Mouse (Mus musculus) G1E (cell line): ENCODE measurements around the gene Sox21. TPM values are rescaled to one million over a fixed set of nuclear protein-coding genes. Genes with fewer than 3 reads are reported as not detected.

ENCODE experiments used
- ATAC-seq: 2 replicates; pipeline ENCODE4 v1.8.0; 2016; ENCODE audit warnings: mild to moderate bottlenecking; ENCODE audit not compliant: insufficient number of reproducible peaks, poor library complexity, low FRiP score, severe bottlenecking; ENCODE audit errors: extremely low read depth
- DNase-seq: peaks from one replicate; pipeline ENCODE4 v3.0.0; 2012; ENCODE audit warnings: low spot score
- H3K27me3 ChIP-seq: 2 replicates; pipeline ENCODE4 v1.6.1; 2012; ENCODE audit warnings: mild to moderate bottlenecking, low read length, inconsistent platforms; ENCODE audit not compliant: insufficient read depth
- H3K36me3 ChIP-seq: replicated peaks from 2 replicates; pipeline ENCODE3; 2012; ENCODE audit warnings: mild to moderate bottlenecking, inconsistent platforms
- H3K4me1 ChIP-seq: 2 replicates; pipeline ENCODE4 v1.6.1; 2012; ENCODE audit warnings: low read depth, low read length, inconsistent platforms, mixed read lengths; ENCODE audit not compliant: insufficient read depth
- H3K4me3 ChIP-seq: 2 replicates; pipeline ENCODE4 v1.5.1; 2012; ENCODE audit warnings: low read depth, mild to moderate bottlenecking, inconsistent platforms, low read length, moderate library complexity, mixed read lengths
- H3K9me3 ChIP-seq: replicated peaks from 2 replicates; pipeline ENCODE4 v1.6.1; 2012; ENCODE audit warnings: inconsistent platforms
- CTCF ChIP-seq: IDR thresholded peaks from 2 replicates; pipeline ENCODE4 v1.5.1; 2012; ENCODE audit warnings: low read depth, low read length, inconsistent platforms, mixed read lengths
- GATA1 ChIP-seq: IDR thresholded peaks from 2 replicates; pipeline ENCODE4 v1.6.1; 2012; ENCODE audit warnings: borderline replicate concordance, low read length, inconsistent platforms, mixed read lengths
- GATA2 ChIP-seq: IDR thresholded peaks from 2 replicates; pipeline ENCODE4 v1.6.1; 2012; ENCODE audit warnings: low read depth, low read length, inconsistent platforms, borderline replicate concordance
- POLR2AphosphoS5 ChIP-seq: IDR thresholded peaks from 2 replicates; pipeline ENCODE4 v1.6.1; 2012; ENCODE audit warnings: low read depth, low read length, inconsistent platforms; ENCODE audit not compliant: insufficient replicate concordance
- TAL1 ChIP-seq: conservative IDR thresholded peaks from 2 replicates; pipeline ENCODE4 v1.6.1; 2012; ENCODE audit warnings: low read depth, low read length, inconsistent platforms, mixed read lengths
- polyA plus RNA-seq: library from polyadenylated mRNA; stranded (reverse); fragments of >175 nt; gene quantifications from 2 replicates; pipeline ENCODE4 v1.2.3, GENCODE M21; 2012
- total RNA-seq, 2 experiments: library from RNA; stranded (forward) in 1 of 2; stranded (reverse) in 1 of 2; fragments of 200-1000 nt in 1 of 2; fragments of >200 nt in 1 of 2; fragmentation: Nextera tagmentation in 1 of 2; gene quantifications; 2 replicates each; pipeline ENCODE4 v1.2.3; 2014 to 2017

Gene Sox21
- total and polyA plus RNA-seq, 3 experiments: 1.2 to 9.0 (median 4.6) TPM

DNA sequence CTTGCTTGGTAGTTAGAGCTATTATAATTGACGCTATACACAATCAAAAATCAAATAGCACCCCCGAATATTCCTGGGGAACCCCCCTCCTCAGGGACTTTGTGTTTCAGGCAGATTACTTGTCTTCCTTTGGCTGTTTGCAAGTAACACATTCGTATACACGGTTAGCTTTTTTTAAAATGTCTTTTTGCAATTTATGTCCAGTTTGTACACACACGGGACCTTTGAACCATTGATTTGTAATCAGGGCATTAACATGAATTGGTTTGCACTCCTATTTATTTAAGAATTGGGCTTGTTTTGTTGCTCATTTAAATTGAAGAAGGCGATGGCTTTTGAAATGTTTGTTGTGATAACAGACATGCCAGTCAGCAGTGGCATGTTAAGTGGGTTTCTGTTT is 956 bp upstream of the Sox21 start:
- no peak for ATAC-seq
- H3K4me1 ChIP-seq: peaks cover 11% of the 10 kb centered on the region
- H3K4me3 ChIP-seq: no peak overlapping the region
- TF ChIP-seq CTCF (no peak), GATA2 (no peak), GATA1 (no peak), TAL1 (no peak), POLR2AphosphoS5 (no peak)
- peaks cover 28% of the 10 kb centered on the region for H3K9me3 ChIP-seq
- H3K27me3 ChIP-seq: peaks cover 29% of the 10 kb centered on the region; the same call in 1 of the 2 replicates
- peaks cover 9% of the 10 kb centered on the region for H3K36me3 ChIP-seq
- DNase-seq: no peak

GRCm38 (mm10) chr14:118235973-118236885 is 601 bp downstream of the Sox21 start:
- Histone ChIP-seq H3K4me3 (peak overlapping the region; percentile 61), H3K27me3 (peaks cover 37% of the 10 kb centered on the region; the same call in 1 of the 2 replicates), H3K9me3 (peaks cover 28% of the 10 kb centered on the region), H3K36me3 (peaks cover 9% of the 10 kb centered on the region), H3K4me1 (peaks cover 19% of the 10 kb centered on the region)
- no peak for ATAC-seq
- no peak for DNase-seq
- TF ChIP-seq TAL1: no peak
- TF ChIP-seq POLR2AphosphoS5: no peak
- TF ChIP-seq GATA2: no peak
- no peak for TF ChIP-seq GATA1

- Histone ChIP-seq H3K4me3 (peak overlapping the region; percentile 61; the same call in 1 of the 2 replicates), H3K36me3 (peaks cover 9% of the 10 kb centered on the region), H3K9me3 (peaks cover 28% of the 10 kb centered on the region), H3K4me1 (peaks cover 20% of the 10 kb centered on the region), H3K27me3 (peaks cover 40% of the 10 kb centered on the region)
- DNase-seq: no peak
- no peak for ATAC-seq
- TF ChIP-seq TAL1 (no peak), GATA1 (no peak), CTCF (no peak), GATA2 (no peak), POLR2AphosphoS5 (no peak)
These were observed 1.4 kb downstream of the Sox21 start for GRCm38 (mm10) chr14:118235361-118235972.

DNA sequence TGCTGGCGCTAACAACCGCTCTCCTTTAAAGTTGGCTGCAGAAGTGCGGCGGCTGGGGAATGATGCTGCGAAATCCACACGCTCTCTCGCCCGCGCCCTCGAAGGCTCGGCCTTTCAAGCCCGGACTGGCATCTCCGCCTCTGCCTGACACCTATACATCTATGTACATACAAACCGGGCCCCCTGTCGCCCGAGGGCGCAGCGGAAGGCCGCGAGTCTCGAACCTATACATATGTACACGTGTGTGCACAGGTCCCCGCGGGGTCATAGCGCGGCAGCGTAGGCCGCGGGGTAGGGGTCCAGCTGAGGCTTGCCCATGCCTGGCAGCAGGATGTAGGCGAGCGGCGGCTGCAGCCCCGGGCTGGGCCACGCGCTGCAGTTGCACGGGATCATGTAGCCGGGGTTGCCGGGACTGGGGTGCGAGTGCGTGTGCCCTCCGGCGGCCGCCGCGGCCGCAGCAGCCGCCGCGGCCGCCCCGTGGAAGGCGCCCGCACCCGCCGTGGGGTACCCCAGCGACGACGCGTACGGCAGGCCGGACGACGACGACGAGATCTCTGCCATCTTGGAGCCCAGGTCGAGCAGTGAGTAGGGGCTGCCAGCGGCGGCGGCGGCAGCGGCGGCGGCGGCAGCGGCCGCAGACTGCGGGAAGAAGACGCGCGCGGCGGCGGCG is 2.2 kb downstream of the Sox21 start:
- peaks cover 9% of the 10 kb centered on the region for H3K36me3 ChIP-seq
- 0 out of 2 replicates have a peak overlapping the region, but pooled peaks have one; percentile 10 for H3K4me3 ChIP-seq
- no peak for ATAC-seq
- H3K27me3 ChIP-seq: peaks cover 42% of the 10 kb centered on the region
- TF ChIP-seq GATA2 (no peak), POLR2AphosphoS5 (no peak), TAL1 (no peak), CTCF (no peak), GATA1 (no peak)
- H3K9me3 ChIP-seq: peaks cover 28% of the 10 kb centered on the region
- no peak for DNase-seq
- peaks cover 20% of the 10 kb centered on the region for H3K4me1 ChIP-seq

- peaks cover 9% of the 10 kb centered on the region for H3K36me3 ChIP-seq
- TF ChIP-seq TAL1 (no peak), POLR2AphosphoS5 (no peak), CTCF (no peak), GATA1 (no peak), GATA2 (no peak)
- peaks cover 16% of the 10 kb centered on the region for H3K4me1 ChIP-seq
- H3K4me3 ChIP-seq: no peak overlapping the region
- no peak for ATAC-seq
- no peak for DNase-seq
- H3K27me3 ChIP-seq: peaks cover 42% of the 10 kb centered on the region
- H3K9me3 ChIP-seq: peaks cover 28% of the 10 kb centered on the region
These were observed 2.9 kb downstream of the Sox21 start for GRCm38 (mm10) chr14:118233786-118234540.
